Comparison of ENCODE assay signal across 11 mouse cellular contexts in genomic region chr1:137331746-137332107, GRCm38 (mm10).
A peak's percentile ranks its signal among the peaks of the same experiment; 100 is the strongest.
DNase-seq lines count a peak whose midpoint lies in the region; ATAC-seq and TF ChIP-seq lines count a peak whose summit lies in the region.
"Had no signal": no experiment of that assay in that cellular context is flagged by ENCODE, and none has a peak within 500 bp of the region (broad histone marks: within the 10 kb centered on the region; RNA-seq: fewer than 3 reads in every experiment).

No protein-coding gene starts in this region.

- 42% methylated on average over 5 of the region's 5 CpGs for WGBS in heart, postnatal 0 days
- 38% methylated on average over 5 of the region's 5 CpGs for WGBS in heart, adult 2 months
- WGBS in midbrain, embryonic 12.5 days, result 66% methylated on average over 5 of the region's 5 CpGs
- 78% methylated on average over 5 of the region's 5 CpGs for WGBS in midbrain, embryonic 10.5 days

- intact Hi-C loops in heart, adult 2 months (cut with DNase I), result loop anchor here (10.0 kb wide), 1 partner anchor 413 kb away; no protein-coding TSS in a partner anchor

- no peaks in the 10 kb centered on the region for H3K27me3 ChIP-seq in heart, postnatal 0 days (ENCODE audit: control insufficient read depth, insufficient read depth, low read length)
- no peaks in the 10 kb centered on the region for H3K27me3 ChIP-seq in heart, adult 2 months (ENCODE audit: control insufficient read depth, insufficient read depth, low read length)
- H3K27me3 ChIP-seq in midbrain, embryonic 12.5 days, result no peaks in the 10 kb centered on the region
- H3K27me3 ChIP-seq in midbrain, embryonic 10.5 days (ENCODE audit: low read depth, poor library complexity, severe bottlenecking), result no peaks in the 10 kb centered on the region
- H3K27me3 ChIP-seq in myocyte (ENCODE audit: control insufficient read depth, insufficient read depth, insufficient read length), result no peaks in the 10 kb centered on the region

- peak overlapping the region; percentile 21; the same call in 1 of the 2 replicates for H3K4me2 ChIP-seq in heart, postnatal 0 days (ENCODE audit: low read depth, low read length)
- no peak overlapping the region for H3K4me2 ChIP-seq in midbrain, embryonic 12.5 days (replicated peaks)
- H3K4me2 ChIP-seq in myocyte (ENCODE audit: low read depth), result peak overlapping the region; percentile 14
- H3K4me2 ChIP-seq: heart, embryonic 11.5 days; liver, embryonic 11.5 days had no signal

- no peaks in the 10 kb centered on the region for H3K36me3 ChIP-seq in heart, postnatal 0 days (replicated peaks; ENCODE audit: control insufficient read depth, insufficient read depth, low read length)
- H3K36me3 ChIP-seq in heart, adult 2 months (ENCODE audit: control insufficient read depth, insufficient read depth, low read length), result no peaks in the 10 kb centered on the region
- no peaks in the 10 kb centered on the region for H3K36me3 ChIP-seq in midbrain, embryonic 12.5 days
- no peaks in the 10 kb centered on the region for H3K36me3 ChIP-seq in midbrain, embryonic 10.5 days
- no peaks in the 10 kb centered on the region for H3K36me3 ChIP-seq in myocyte (ENCODE audit: control insufficient read depth, insufficient read depth)

- H3K9me3 ChIP-seq in heart, postnatal 0 days (replicated peaks; ENCODE audit: control insufficient read depth, low read length), result no peaks in the 10 kb centered on the region
- no peaks in the 10 kb centered on the region for H3K9me3 ChIP-seq in midbrain, embryonic 12.5 days
- no peaks in the 10 kb centered on the region for H3K9me3 ChIP-seq in midbrain, embryonic 10.5 days (replicated peaks)

- no peaks in the 10 kb centered on the region for H3K4me1 ChIP-seq in heart, postnatal 0 days (ENCODE audit: control insufficient read depth, insufficient read depth)
- H3K4me1 ChIP-seq in heart, adult 2 months (ENCODE audit: control insufficient read depth, insufficient read depth, low read length), result no peaks in the 10 kb centered on the region
- peaks cover 6% of the 10 kb centered on the region; the same call in 1 of the 2 replicates for H3K4me1 ChIP-seq in midbrain, embryonic 12.5 days
- no peaks in the 10 kb centered on the region for H3K4me1 ChIP-seq in midbrain, embryonic 10.5 days

- H3K27ac ChIP-seq in heart, postnatal 0 days (ENCODE audit: low read depth), result no peak overlapping the region
- H3K27ac ChIP-seq in heart, adult 2 months, result no peak overlapping the region
- H3K27ac ChIP-seq in midbrain, embryonic 12.5 days (replicated peaks), result no peak overlapping the region
- no peak overlapping the region for H3K27ac ChIP-seq in midbrain, embryonic 10.5 days (replicated peaks)

- H3K79me2 ChIP-seq in heart, adult 2 months (replicated peaks; ENCODE audit: control insufficient read depth, insufficient read depth, low read length), result no peaks in the 10 kb centered on the region
- H3K79me2 ChIP-seq in myocyte (ENCODE audit: control insufficient read depth, insufficient read depth), result no peaks in the 10 kb centered on the region

- no peak for TF ChIP-seq CTCF in heart, postnatal 0 days (IDR thresholded peaks at IDR 0.05; ENCODE audit: low read depth)
- TF ChIP-seq CTCF in heart, adult 2 months (IDR thresholded peaks at IDR 0.05), result no peak

- no peak overlapping the region for H3K9ac ChIP-seq in heart, postnatal 0 days (replicated peaks; ENCODE audit: low read depth, low read length)
- no peak overlapping the region for H3K9ac ChIP-seq in heart, adult 2 months (ENCODE audit: low read depth, low read length)
- no peak overlapping the region for H3K9ac ChIP-seq in midbrain, embryonic 12.5 days (replicated peaks)

- no peak overlapping the region for H3K4me3 ChIP-seq in heart, postnatal 0 days (ENCODE audit: low read depth, low read length)
- no peak overlapping the region for H3K4me3 ChIP-seq in heart, adult 2 months
- no peak overlapping the region for H3K4me3 ChIP-seq in midbrain, embryonic 12.5 days
- H3K4me3 ChIP-seq in midbrain, embryonic 10.5 days, result no peak overlapping the region
- H3K4me3 ChIP-seq in myocyte, result no peak overlapping the region

- ATAC-seq in heart, postnatal 0 days (ENCODE audit: insufficient read depth, low read depth), result no peak
- peak; percentile 49; the same call in 1 of the 2 replicates for ATAC-seq in midbrain, embryonic 12.5 days (ENCODE audit: low FRiP score, low read depth)
- ATAC-seq: CD4-positive, CD25-positive, alpha-beta regulatory T cell, adult 4 months had no signal

- DNase-seq in heart, postnatal 0 days (ENCODE audit: low spot score), result no peak
- DNase-seq in heart, adult 2 months, result no peak
- DNase-seq in midbrain, embryonic 10.5 days (ENCODE audit: low spot score), result no peak
- peak; percentile 59 to 60 for DNase-seq in cerebellum, postnatal 10 days
- no peak for DNase-seq in layer of hippocampus, adult 9-11 months
- no peak for DNase-seq in right cerebral cortex, adult 18-20 months

- no peak for TF ChIP-seq POLR2A in heart, adult 2 months (IDR thresholded peaks at IDR 0.05; ENCODE audit: insufficient read depth, low read depth, low read length)
- TF ChIP-seq POLR2A in myocyte (IDR thresholded peaks at IDR 0.05; ENCODE audit: insufficient read length, low read depth), result no peak

- no peak overlapping the region for H3ac ChIP-seq in myocyte (ENCODE audit: control insufficient read depth, insufficient read length)

- no peak for TF ChIP-seq EP300 in heart, postnatal 0 days (IDR thresholded peaks at IDR 0.05; ENCODE audit: low read depth)
- no peak for TF ChIP-seq EP300 in heart, adult 2 months (IDR thresholded peaks at IDR 0.05; ENCODE audit: insufficient read depth, low read depth, low read length)

TF ChIP-seq in myocyte, 11 proteins besides CTCF, POLR2A, EP300 and RAD21:
- no peak for TF ChIP-seq TCF12 (IDR thresholded peaks at IDR 0.05; ENCODE audit: insufficient read depth, poor library complexity, severe bottlenecking)
- no peak for TF ChIP-seq USF1 (IDR thresholded peaks at IDR 0.05; ENCODE audit: low read depth)
- TF ChIP-seq SRF (IDR thresholded peaks at IDR 0.05; ENCODE audit: control insufficient read depth, insufficient read length, low read depth), result no peak
- no peak for TF ChIP-seq TCF3 (IDR thresholded peaks at IDR 0.05; ENCODE audit: insufficient read length, low read depth)
- TF ChIP-seq MYOD1 (IDR thresholded peaks at IDR 0.05; ENCODE audit: control insufficient read depth in 1 of 3, insufficient read length in 2 of 3, low read depth in 2 of 3), result no peak
- no peak for TF ChIP-seq POLR2AphosphoS2 (IDR thresholded peaks at IDR 0.05; ENCODE audit: insufficient read length, low read depth)
- no peak for TF ChIP-seq CEBPB (IDR thresholded peaks at IDR 0.05; ENCODE audit: insufficient read depth, poor library complexity, severe bottlenecking)
- TF ChIP-seq E2F4 (IDR thresholded peaks at IDR 0.05; ENCODE audit: insufficient read depth), result no peak
- no peak for TF ChIP-seq MYOG (IDR thresholded peaks at IDR 0.05; ENCODE audit: control insufficient read depth in 1 of 3, insufficient read depth in 1 of 3, insufficient read length in 2 of 3, low read depth in 2 of 3)
- TF ChIP-seq REST (IDR thresholded peaks at IDR 0.05; ENCODE audit: insufficient read depth, insufficient read length), result no peak
- TF ChIP-seq MAX (IDR thresholded peaks at IDR 0.05; ENCODE audit: low read depth), result no peak
TF ChIP-seq in myocyte: peak in this region for 0.

Comparison
In these comparisons a context has a peak if more than half of its experiments do, and no peak if none do; other contexts are left out.
1. DNase-seq: peak in cerebellum, postnatal 10 days (2 of 2); none in heart, postnatal 0 days (single experiment), heart, adult 2 months (0 of 2), midbrain, embryonic 10.5 days (single experiment), layer of hippocampus, adult 9-11 months (single experiment) and right cerebral cortex, adult 18-20 months (single experiment).